Mouse (Mus musculus) lung, embryonic 14.5 days (tissue): ENCODE measurements around the gene Isoc2b. TPM values are rescaled to one million over a fixed set of nuclear protein-coding genes. Genes with fewer than 3 reads are reported as not detected.
A peak's percentile ranks its signal among the peaks of the same experiment; 100 is the strongest.

Experiments
- ATAC-seq: fragments of 200-750 bp; cut with Nextera tagmentation; 2 replicates; pipeline ENCODE4 v1.8.0; 2017; ENCODE audit warnings: mild to moderate bottlenecking, moderate TSS enrichment, moderate library complexity; ENCODE audit not compliant: insufficient read depth
- DNase-seq: peaks from one replicate; pipeline ENCODE4 v3.0.0-alpha.2; 2015
- H3K27ac ChIP-seq: fragments of 300-500 bp; sonication (generic); 2 replicates; pipeline ENCODE4 v1.5.1; 2014; ENCODE audit warnings: low read depth, mild to moderate bottlenecking, moderate library complexity
- H3K27me3 ChIP-seq: fragments of 300-500 bp; sonication (generic); 2 replicates; pipeline ENCODE4 v1.6.1; 2014; ENCODE audit warnings: low read length, control low read depth; ENCODE audit not compliant: insufficient read depth
- H3K36me3 ChIP-seq: fragments of 300-500 bp; sonication (generic); 2 replicates; pipeline ENCODE4 v1.6.1; 2014; ENCODE audit warnings: control low read depth; ENCODE audit not compliant: insufficient read depth
- H3K4me1 ChIP-seq: fragments of 300-500 bp; sonication (generic); 2 replicates; pipeline ENCODE4 v1.6.1; 2014; ENCODE audit warnings: antibody characterized with exemption, control low read depth; ENCODE audit not compliant: insufficient read depth
- H3K4me2 ChIP-seq: fragments of 300-500 bp; sonication (generic); 2 replicates; pipeline ENCODE4 v1.6.1; 2014; ENCODE audit warnings: mild to moderate bottlenecking
- H3K4me3 ChIP-seq: fragments of 300-500 bp; sonication (generic); 2 replicates; pipeline ENCODE4 v1.5.1; 2014; ENCODE audit warnings: low read depth, low read length
- H3K9ac ChIP-seq: fragments of 300-500 bp; sonication (generic); 2 replicates; pipeline ENCODE4 v1.6.1; 2014
- H3K9me3 ChIP-seq: fragments of 300-500 bp; sonication (generic); 2 replicates; pipeline ENCODE4 v1.6.1; 2016; ENCODE audit warnings: low read depth, low read length, control low read depth
- CTCF ChIP-seq: IDR thresholded peaks from 2 replicates; pipeline ENCODE4 v1.5.1; 2016; ENCODE audit warnings: antibody characterized with exemption, low read depth
- WGBS: fragments of 180-500 bp; shearing (Covaris S2); extraction: QIAGEN DNeasy Blood & Tissue Kit; methylation state at CpG from one replicate; pipeline ENCODE4 v1.1.7; 2014; 5-methylcytosine and 5-hydroxymethylcytosine counted together
- polyA plus RNA-seq: library from polyadenylated mRNA; unstranded; fragments of >200 nt; fragmentation: Nextera tagmentation; extraction: Ambion mirVana; gene quantifications from 2 replicates; pipeline ENCODE4 v1.2.1, GENCODE M21; 2014

Isoc2b gene
- polyA plus RNA-seq, 1 experiment from 2014 or later, result 5.8 TPM

- Histone ChIP-seq H3K27ac (no peak overlapping the region), H3K9me3 (no peaks in the 10 kb centered on the region), H3K4me2 (no peak overlapping the region), H3K27me3 (no peaks in the 10 kb centered on the region), H3K36me3 (no peaks in the 10 kb centered on the region), H3K4me3 (no peak overlapping the region), H3K4me1 (peaks cover 10% of the 10 kb centered on the region; the same call in 1 of the 2 replicates), H3K9ac (no peak overlapping the region)
- DNase-seq, result peak; percentile 88
- no peak for ATAC-seq
- peak; percentile 71 for TF ChIP-seq CTCF
- 16% methylated on average over 9 of the region's 9 CpGs for WGBS
Observed at GRCm38 (mm10) chr7:4911561-4911960, 41.5 kb upstream of the Isoc2b start.

- Histone ChIP-seq H3K9me3 (no peaks in the 10 kb centered on the region), H3K4me3 (no peak within 1 kb of the TSS), H3K4me2 (no peak within 1 kb of the TSS), H3K36me3 (no peaks in the 10 kb centered on the region), H3K4me1 (no peaks in the 10 kb centered on the region), H3K27me3 (no peaks in the 10 kb centered on the region), H3K9ac (no peak within 1 kb of the TSS), H3K27ac (no peak within 1 kb of the TSS)
- ATAC-seq, result no peak
- no peak for TF ChIP-seq CTCF
- WGBS, result 64% methylated on average over 10 of the region's 10 CpGs
- no peak for DNase-seq
Observed at GRCm38 (mm10) chr7:4906466-4906950, 36.5 kb upstream of the Isoc2b start, which contains the start of gene Gm36210. Gene Gm36210, minus strand, starts transcription at chr7:4906516.

- ATAC-seq (no peak), DNase-seq (no peak)
- no peak for TF ChIP-seq CTCF
- Histone ChIP-seq H3K4me3 (no peak overlapping the region), H3K27me3 (peaks cover 8% of the 10 kb centered on the region; the same call in 1 of the 2 replicates), H3K36me3 (no peaks in the 10 kb centered on the region), H3K4me1 (no peaks in the 10 kb centered on the region), H3K27ac (no peak overlapping the region), H3K4me2 (no peak overlapping the region), H3K9me3 (peaks cover 3% of the 10 kb centered on the region; the same call in 1 of the 2 replicates), H3K9ac (no peak overlapping the region)
- 74% methylated on average over 9 of the region's 9 CpGs for WGBS
Observed at GRCm38 (mm10) chr7:4902404-4902803, 32.3 kb upstream of the Isoc2b start.

- H3K27ac ChIP-seq, result no peak overlapping the region
- peak; percentile 30; the same call in 1 of the 2 replicates for ATAC-seq
- H3K4me2 ChIP-seq, result no peak overlapping the region
- 55% methylated on average over 8 of the region's 8 CpGs for WGBS
- peak; percentile 69 for TF ChIP-seq CTCF
- peak; percentile 47 for DNase-seq
- peaks cover 8% of the 10 kb centered on the region; the same call in 1 of the 2 replicates for H3K27me3 ChIP-seq
- no peak overlapping the region for H3K9ac ChIP-seq
- H3K9me3 ChIP-seq, result peaks cover 3% of the 10 kb centered on the region; the same call in 1 of the 2 replicates
- no peaks in the 10 kb centered on the region for H3K4me1 ChIP-seq
- no peaks in the 10 kb centered on the region for H3K36me3 ChIP-seq
- H3K4me3 ChIP-seq, result no peak overlapping the region
Observed at GRCm38 (mm10) chr7:4901171-4901570, 31.1 kb upstream of the Isoc2b start.

GRCm38 (mm10) chr7:4900523-4900851 lies 30.4 kb upstream of the Isoc2b start:
- Histone ChIP-seq H3K27ac (no peak overlapping the region), H3K36me3 (no peaks in the 10 kb centered on the region), H3K9me3 (peaks cover 3% of the 10 kb centered on the region; the same call in 1 of the 2 replicates), H3K4me2 (peak overlapping the region; percentile 52), H3K4me1 (no peaks in the 10 kb centered on the region), H3K9ac (no peak overlapping the region), H3K4me3 (peak overlapping the region; percentile 21; the same call in 1 of the 2 replicates), H3K27me3 (peaks cover 8% of the 10 kb centered on the region; the same call in 1 of the 2 replicates)
- DNase-seq, result no peak
- ATAC-seq, result no peak
- no peak for TF ChIP-seq CTCF
- 32% methylated on average over 11 of the region's 11 CpGs for WGBS

GRCm38 (mm10) chr7:4899649-4900522 lies 29.8 kb upstream of the Isoc2b start:
- DNase-seq (no peak), ATAC-seq (no peak)
- no peak for TF ChIP-seq CTCF
- Histone ChIP-seq H3K4me1 (no peaks in the 10 kb centered on the region), H3K9ac (peak overlapping the region; percentile 26; the same call in 1 of the 2 replicates), H3K27me3 (peaks cover 8% of the 10 kb centered on the region; the same call in 1 of the 2 replicates), H3K9me3 (peaks cover 3% of the 10 kb centered on the region; the same call in 1 of the 2 replicates), H3K27ac (no peak overlapping the region), H3K4me2 (peak overlapping the region; percentile 52), H3K36me3 (no peaks in the 10 kb centered on the region), H3K4me3 (peak overlapping the region; percentile 21; the same call in 1 of the 2 replicates)
- WGBS, result 10% methylated on average over 19 of the region's 19 CpGs
